Mouse (Mus musculus) ES-Bruce4 (cell line): ENCODE data around the gene Gm17364.

Experiments
- CTCF ChIP-seq: IDR thresholded peaks from one replicate; pipeline ENCODE4 v1.8.1; 2011; ENCODE audit warnings: low read depth, low read length
- POLR2A ChIP-seq: IDR thresholded peaks from one replicate; pipeline ENCODE4 v1.8.1; 2011; ENCODE audit warnings: low read length; ENCODE audit not compliant: insufficient read depth

DNA sequence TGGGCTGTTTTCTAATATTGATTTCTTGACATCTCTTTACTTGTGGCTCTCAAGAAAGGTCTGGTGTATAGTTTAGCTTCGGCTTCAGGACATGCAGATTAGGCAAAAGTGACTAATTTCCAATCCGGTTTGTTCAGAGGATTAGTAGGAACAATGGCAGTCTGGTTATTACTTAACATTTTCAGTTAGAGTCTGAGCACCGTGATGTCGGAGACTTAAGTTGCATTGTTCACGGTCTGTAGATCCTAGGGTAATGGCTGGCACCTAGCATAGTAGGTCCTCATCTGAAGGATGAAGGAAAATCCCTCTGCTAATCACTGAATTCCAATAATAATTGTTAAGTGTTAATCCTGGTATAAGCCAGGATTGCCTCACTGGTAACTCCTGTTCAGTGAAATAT, 17.7 kb downstream of the Gm17364 start:
- no peak for TF ChIP-seq POLR2A
- no peak for TF ChIP-seq CTCF
